Mouse (Mus musculus) olfactory bulb, adult 2 months (tissue): ENCODE measurements around the gene Tmem163. TPM values are rescaled to one million over a fixed set of nuclear protein-coding genes. Genes with fewer than 3 reads are reported as not detected.

Experiments
- H3K27ac ChIP-seq: fragments of 200-500 bp; 2 replicates; pipeline ENCODE4 v1.5.1; 2012; ENCODE audit warnings: low read depth, low read length; ENCODE audit not compliant: insufficient read depth
- H3K4me1 ChIP-seq: fragments of 200-500 bp; 2 replicates; pipeline ENCODE4 v1.6.1; 2012; ENCODE audit warnings: low read length; ENCODE audit not compliant: control insufficient read depth, insufficient read depth
- H3K4me3 ChIP-seq: fragments of 200-500 bp; 2 replicates; pipeline ENCODE4 v1.5.1; 2012; ENCODE audit warnings: mild to moderate bottlenecking, low read depth, low read length, moderate library complexity; ENCODE audit not compliant: insufficient read depth
- CTCF ChIP-seq: fragments of 200-500 bp; IDR thresholded peaks from 2 replicates; pipeline ENCODE4 v1.5.1; 2012; ENCODE audit warnings: low read depth, mild to moderate bottlenecking, low read length, moderate library complexity; ENCODE audit not compliant: insufficient read depth
- POLR2A ChIP-seq: fragments of 200-500 bp; IDR thresholded peaks from 2 replicates; pipeline ENCODE4 v1.6.1; 2012; ENCODE audit warnings: mild to moderate bottlenecking, low read depth, low read length, moderate library complexity; ENCODE audit not compliant: insufficient read depth
- WGBS: fragments of 180-500 bp; shearing (Covaris S2); methylation state at CpG from one replicate; pipeline ENCODE4 v1.1.7; 2018; 5-methylcytosine and 5-hydroxymethylcytosine counted together
- polyA plus RNA-seq: library from polyadenylated mRNA; stranded (reverse); fragments of >200 nt; gene quantifications from 2 replicates; pipeline ENCODE4 v1.2.4, GENCODE M21; 2012; ENCODE audit warnings: low replicate concordance; ENCODE audit not compliant: missing spikeins, insufficient read depth, insufficient read length

Tmem163 gene
- polyA plus RNA-seq, 1 experiment, result not detected

DNA sequence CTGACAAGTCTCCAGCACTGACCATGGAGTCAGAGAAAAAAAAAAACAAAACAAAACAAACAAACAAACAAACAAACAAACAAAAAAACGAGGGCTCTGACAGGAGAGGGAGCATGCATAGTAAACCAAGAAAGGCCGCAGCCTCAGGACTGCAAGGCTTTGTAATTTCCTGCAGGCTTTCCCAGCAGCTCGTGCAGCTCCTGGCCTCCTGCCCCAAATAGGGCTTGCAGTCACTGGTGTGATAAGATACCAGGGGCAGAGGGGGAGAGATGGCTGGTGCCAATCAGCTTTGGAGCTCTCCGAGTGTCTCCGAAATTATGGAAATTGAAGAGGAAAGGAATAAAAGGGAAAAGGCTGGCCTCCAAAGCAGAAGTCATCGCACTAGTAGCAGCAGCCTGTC is 214.1 kb downstream of the Tmem163 start:
- TF ChIP-seq CTCF, result no peak
- no peak for TF ChIP-seq POLR2A
- no peak overlapping the region for H3K4me3 ChIP-seq
- no peak overlapping the region for H3K27ac ChIP-seq
- WGBS, result 55% methylated on average over 6 of the region's 6 CpGs
- peaks cover 2% of the 10 kb centered on the region for H3K4me1 ChIP-seq

GRCm38 (mm10) chr1:127464041-127464440 is 215.3 kb downstream of the Tmem163 start:
- WGBS, result 87% methylated on average over 6 of the region's 6 CpGs

GRCm38 (mm10) chr1:127461017-127461416 is 218.3 kb downstream of the Tmem163 start:
- no peak overlapping the region for H3K27ac ChIP-seq
- WGBS, result 47% methylated on average over 9 of the region's 9 CpGs
- H3K4me1 ChIP-seq, result peaks cover 5% of the 10 kb centered on the region
- H3K4me3 ChIP-seq, result no peak overlapping the region
- TF ChIP-seq CTCF (no peak), POLR2A (no peak)

More at GRCm38 (mm10) chr1:127464041-127464440, 215.3 kb downstream of the Tmem163 start:
- H3K27ac ChIP-seq, result no peak overlapping the region
- peaks cover 2% of the 10 kb centered on the region for H3K4me1 ChIP-seq
- no peak overlapping the region for H3K4me3 ChIP-seq
- TF ChIP-seq POLR2A, result no peak
- no peak for TF ChIP-seq CTCF

GRCm38 (mm10) chr1:127459576-127459975 is 219.8 kb downstream of the Tmem163 start:
- TF ChIP-seq CTCF, result no peak
- no peak for TF ChIP-seq POLR2A

GRCm38 (mm10) chr1:127459015-127459451 is 220.3 kb downstream of the Tmem163 start:
- peak; percentile 51 for TF ChIP-seq CTCF
- no peak for TF ChIP-seq POLR2A
- Histone ChIP-seq H3K27ac (no peak overlapping the region), H3K4me1 (peaks cover 5% of the 10 kb centered on the region), H3K4me3 (no peak overlapping the region)
- 8% methylated on average over 6 of the region's 6 CpGs for whole genome bisulfite sequencing

More at GRCm38 (mm10) chr1:127459576-127459975, 219.8 kb downstream of the Tmem163 start:
- H3K4me1 ChIP-seq, result peaks cover 5% of the 10 kb centered on the region
- WGBS, result 80% methylated on average over 7 of the region's 7 CpGs
- no peak overlapping the region for H3K4me3 ChIP-seq
- H3K27ac ChIP-seq, result no peak overlapping the region

GRCm38 (mm10) chr1:127453397-127453796 is 226.0 kb downstream of the Tmem163 start:
- Histone ChIP-seq H3K4me3 (no peak overlapping the region), H3K4me1 (no peaks in the 10 kb centered on the region; the same call in 1 of the 2 replicates), H3K27ac (no peak overlapping the region)
- 93% methylated on average over 6 of the region's 6 CpGs for WGBS
- TF ChIP-seq POLR2A (no peak), CTCF (no peak)

DNA sequence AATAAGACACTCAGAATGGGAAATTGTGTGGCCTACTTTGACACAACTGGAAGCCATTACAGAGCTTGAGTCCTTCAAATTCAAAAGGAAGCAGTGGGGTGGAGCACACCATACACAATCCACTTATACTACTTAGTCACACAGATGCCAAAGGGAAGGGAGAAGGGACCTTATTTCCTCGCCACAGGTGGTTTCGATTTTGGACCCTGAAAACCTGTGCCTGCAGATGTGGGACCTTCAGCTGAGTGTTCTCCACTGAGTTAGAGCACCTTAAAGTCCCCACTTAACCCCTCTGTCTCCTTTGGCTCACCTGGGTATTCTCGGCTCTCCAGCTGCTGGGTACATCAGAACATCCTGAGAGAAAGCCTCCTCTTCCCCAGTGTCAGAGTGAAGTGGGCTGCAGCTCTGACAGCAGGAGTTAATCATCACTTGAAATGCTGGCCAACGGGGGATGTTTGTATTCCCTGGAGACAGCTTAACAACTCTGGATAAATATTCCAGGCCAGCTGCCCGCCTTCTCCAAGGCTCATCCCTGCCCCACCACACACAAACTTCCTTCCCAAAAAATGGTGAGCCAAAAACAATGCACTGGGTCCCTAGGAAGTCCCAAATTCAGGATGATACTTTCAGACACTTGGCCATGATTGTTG is 234.4 kb downstream of the Tmem163 start:
- WGBS, result 64% methylated on average over 5 of the region's 5 CpGs
- Histone ChIP-seq H3K4me3 (no peak overlapping the region), H3K27ac (no peak overlapping the region), H3K4me1 (peaks cover 4% of the 10 kb centered on the region; the same call in 1 of the 2 replicates)
- TF ChIP-seq POLR2A, result no peak

DNA sequence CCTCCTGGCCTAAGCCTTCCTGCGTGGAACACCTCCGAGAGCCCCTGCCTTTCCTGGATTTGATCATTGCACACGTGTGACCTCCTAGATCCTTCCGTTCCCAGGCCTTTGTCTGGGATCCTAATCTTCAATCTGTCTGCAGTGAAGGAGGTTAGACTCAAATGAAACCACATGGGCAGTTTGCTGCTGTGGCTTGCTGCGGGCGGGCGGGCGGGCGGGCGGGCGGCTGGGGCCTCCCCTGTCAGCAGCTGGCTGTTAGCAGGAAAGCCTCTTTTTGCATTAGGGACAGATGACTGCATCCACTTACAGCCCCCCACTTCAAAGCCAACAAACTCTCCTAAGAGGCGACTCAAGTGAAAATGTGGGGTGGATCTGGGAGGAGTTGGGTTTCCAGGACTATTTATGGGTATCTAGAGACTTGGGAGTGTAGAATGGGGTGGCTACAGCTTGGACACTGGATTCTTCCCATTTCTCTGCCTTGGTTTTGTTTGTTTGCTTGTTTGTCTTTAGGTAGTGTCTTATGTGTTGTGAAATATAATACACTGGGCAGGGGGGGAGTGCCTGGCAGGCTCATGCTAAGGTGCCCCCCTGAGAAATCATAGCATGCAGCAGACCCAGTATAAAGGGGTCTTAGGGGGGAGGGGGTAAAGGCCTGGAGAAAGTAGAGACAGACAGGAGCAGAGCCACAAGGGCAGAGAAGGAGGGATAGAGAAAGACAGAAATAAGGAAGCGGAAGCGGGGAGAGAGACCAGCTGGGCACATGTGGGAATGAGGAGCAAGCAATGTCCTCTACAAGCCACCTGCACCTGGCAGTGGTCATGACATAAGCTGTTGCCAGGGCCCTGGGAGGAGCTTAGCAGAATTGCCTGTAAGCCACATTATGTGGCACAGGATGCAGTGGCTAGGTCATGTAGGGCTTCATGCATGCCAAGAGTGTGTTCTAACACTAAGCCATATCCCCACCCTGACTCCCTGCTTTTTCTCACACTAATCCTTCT is 236.2 kb downstream of the Tmem163 start:
- no peak overlapping the region for H3K27ac ChIP-seq
- WGBS, result 68% methylated on average over 14 of the region's 14 CpGs
- TF ChIP-seq CTCF, result no peak
- TF ChIP-seq POLR2A, result no peak

DNA sequence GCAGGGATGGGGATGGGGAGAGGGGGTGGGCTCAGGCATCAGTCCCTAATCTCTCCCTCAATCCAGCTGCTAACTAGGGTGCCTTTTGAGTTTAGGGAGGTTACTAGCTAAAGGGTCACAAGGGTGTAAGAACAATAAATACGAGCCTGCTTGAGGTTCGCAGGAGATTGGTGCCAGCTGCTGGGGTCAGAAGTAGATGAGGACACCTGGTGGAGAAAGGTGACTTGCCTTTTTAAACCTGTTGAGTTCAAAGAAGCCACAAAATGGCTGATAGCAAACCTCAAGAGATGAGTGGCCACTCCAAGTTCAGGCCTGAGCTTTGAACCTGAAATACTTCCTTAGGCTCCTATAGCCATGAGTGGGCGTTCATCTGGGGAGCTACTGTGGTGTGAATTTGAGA is 237.6 kb downstream of the Tmem163 start:
- no peak overlapping the region for H3K27ac ChIP-seq
- H3K4me3 ChIP-seq, result no peak overlapping the region
- TF ChIP-seq POLR2A (no peak), CTCF (no peak)
- 96% methylated on average over 3 of the region's 3 CpGs for WGBS
- H3K4me1 ChIP-seq, result peaks cover 13% of the 10 kb centered on the region

More for the DNA sequence above, 236.2 kb downstream of the Tmem163 start:
- Histone ChIP-seq H3K4me3 (no peak overlapping the region), H3K4me1 (peaks cover 13% of the 10 kb centered on the region)
